Mouse (Mus musculus): ENCODE results near the gene Gm20388. TPM values are rescaled to one million over a fixed set of nuclear protein-coding genes. Genes with fewer than 3 reads are reported as not detected.
A peak's percentile ranks its signal among the peaks of the same experiment; 100 is the strongest.

Gm20388 gene
- polyA plus RNA-seq, 1 experiment from 2014 or later: 5.5 TPM

- 62% methylated on average over 9 of the region's 9 CpGs for WGBS
- Histone ChIP-seq H3K4me2 (no peak overlapping the region), H3K9ac (no peak overlapping the region), H3K27me3 (no peaks in the 10 kb centered on the region), H3K27ac (no peak overlapping the region), H3K36me3 (peaks cover 81% of the 10 kb centered on the region), H3K9me3 (no peaks in the 10 kb centered on the region), H3K4me1 (no peaks in the 10 kb centered on the region), H3K4me3 (no peak overlapping the region)
- no peak for ATAC-seq (ENCODE audit: borderline replicate concordance, extremely low read depth, low FRiP score, low TSS enrichment)
These were observed 3474.4 kb downstream of the Gm20388 start for GRCm38 (mm10) chr8:123384883-123385540.

- Histone ChIP-seq H3K4me2 (no peak overlapping the region), H3K4me3 (no peak overlapping the region), H3K27ac (no peak overlapping the region), H3K4me1 (no peaks in the 10 kb centered on the region), H3K9me3 (no peaks in the 10 kb centered on the region), H3K36me3 (peaks cover 94% of the 10 kb centered on the region), H3K27me3 (no peaks in the 10 kb centered on the region), H3K9ac (no peak overlapping the region)
- no peak for ATAC-seq (ENCODE audit: borderline replicate concordance, extremely low read depth, low FRiP score, low TSS enrichment)
- WGBS: 65% methylated on average over 3 of the region's 3 CpGs
These were observed 3476.4 kb downstream of the Gm20388 start for GRCm38 (mm10) chr8:123387041-123387440.

- Histone ChIP-seq H3K36me3 (peaks cover 94% of the 10 kb centered on the region), H3K9me3 (no peaks in the 10 kb centered on the region), H3K4me1 (no peaks in the 10 kb centered on the region), H3K4me2 (no peak overlapping the region), H3K27ac (no peak overlapping the region), H3K27me3 (no peaks in the 10 kb centered on the region), H3K4me3 (no peak overlapping the region), H3K9ac (no peak overlapping the region)
- 92% methylated on average over 8 of the region's 8 CpGs for WGBS
- no peak for ATAC-seq (ENCODE audit: borderline replicate concordance, extremely low read depth, low FRiP score, low TSS enrichment)
These were observed 3477.2 kb downstream of the Gm20388 start for GRCm38 (mm10) chr8:123387801-123388200.

GRCm38 (mm10) chr8:123389026-123389425 is 3478.4 kb downstream of the Gm20388 start:
- H3K9ac ChIP-seq: no peak overlapping the region
- H3K9me3 ChIP-seq: no peaks in the 10 kb centered on the region
- peak; percentile 52; the same call in 1 of the 2 replicates for ATAC-seq (ENCODE audit: borderline replicate concordance, extremely low read depth, low FRiP score, low TSS enrichment)
- no peak overlapping the region for H3K4me2 ChIP-seq
- H3K27ac ChIP-seq: no peak overlapping the region
- no peaks in the 10 kb centered on the region for H3K27me3 ChIP-seq
- WGBS: 89% methylated on average over 7 of the region's 7 CpGs
- H3K36me3 ChIP-seq: peaks cover 94% of the 10 kb centered on the region
- no peaks in the 10 kb centered on the region for H3K4me1 ChIP-seq
- H3K4me3 ChIP-seq: no peak overlapping the region

GRCm38 (mm10) chr8:123398308-123398707 is 3487.7 kb downstream of the Gm20388 start:
- WGBS: 90% methylated on average over 13 of the region's 13 CpGs
- H3K9ac ChIP-seq: no peak overlapping the region
- no peaks in the 10 kb centered on the region for H3K9me3 ChIP-seq
- no peaks in the 10 kb centered on the region for H3K4me1 ChIP-seq
- ATAC-seq (ENCODE audit: borderline replicate concordance, extremely low read depth, low FRiP score, low TSS enrichment): no peak
- no peak overlapping the region for H3K4me2 ChIP-seq
- H3K4me3 ChIP-seq: no peak overlapping the region
- no peaks in the 10 kb centered on the region for H3K27me3 ChIP-seq
- peaks cover 89% of the 10 kb centered on the region for H3K36me3 ChIP-seq
- no peak overlapping the region for H3K27ac ChIP-seq

GRCm38 (mm10) chr8:123401936-123402335 is 3491.3 kb downstream of the Gm20388 start:
- ATAC-seq (ENCODE audit: borderline replicate concordance, extremely low read depth, low FRiP score, low TSS enrichment): no peak
- 85% methylated on average over 9 of the region's 9 CpGs for WGBS
- H3K9me3 ChIP-seq: no peaks in the 10 kb centered on the region
- no peaks in the 10 kb centered on the region for H3K4me1 ChIP-seq
- H3K4me2 ChIP-seq: no peak overlapping the region
- no peak overlapping the region for H3K9ac ChIP-seq
- H3K27ac ChIP-seq: no peak overlapping the region
- no peak overlapping the region for H3K4me3 ChIP-seq
- H3K36me3 ChIP-seq: peaks cover 55% of the 10 kb centered on the region
- no peaks in the 10 kb centered on the region for H3K27me3 ChIP-seq

GRCm38 (mm10) chr8:123402730-123403326 is 3492.2 kb downstream of the Gm20388 start:
- peak; percentile 37; the same call in 1 of the 2 replicates for ATAC-seq (ENCODE audit: borderline replicate concordance, extremely low read depth, low FRiP score, low TSS enrichment)
- no peak overlapping the region for H3K9ac ChIP-seq
- no peaks in the 10 kb centered on the region for H3K4me1 ChIP-seq
- H3K4me2 ChIP-seq: no peak overlapping the region
- no peak overlapping the region for H3K4me3 ChIP-seq
- H3K9me3 ChIP-seq: no peaks in the 10 kb centered on the region
- 76% methylated on average over 9 of the region's 9 CpGs for WGBS
- peaks cover 47% of the 10 kb centered on the region for H3K36me3 ChIP-seq
- no peak overlapping the region for H3K27ac ChIP-seq
- H3K27me3 ChIP-seq: peaks cover 5% of the 10 kb centered on the region

- no peaks in the 10 kb centered on the region for H3K9me3 ChIP-seq
- no peak overlapping the region for H3K27ac ChIP-seq
- no peak overlapping the region for H3K4me3 ChIP-seq
- peaks cover 31% of the 10 kb centered on the region for H3K36me3 ChIP-seq
- ATAC-seq (ENCODE audit: borderline replicate concordance, extremely low read depth, low FRiP score, low TSS enrichment): no peak
- H3K9ac ChIP-seq: no peak overlapping the region
- WGBS: 47% methylated on average over 8 of the region's 8 CpGs
- no peaks in the 10 kb centered on the region for H3K4me1 ChIP-seq
- no peak overlapping the region for H3K4me2 ChIP-seq
- H3K27me3 ChIP-seq: peaks cover 19% of the 10 kb centered on the region
These were observed 3493.9 kb downstream of the Gm20388 start for GRCm38 (mm10) chr8:123404521-123404920.

- 4% methylated on average over 4 of the region's 4 CpGs for WGBS
- Histone ChIP-seq H3K27me3 (peaks cover 42% of the 10 kb centered on the region), H3K36me3 (peaks cover 12% of the 10 kb centered on the region), H3K9me3 (no peaks in the 10 kb centered on the region), H3K4me3 (no peak within 1 kb of the TSS), H3K9ac (no peak within 1 kb of the TSS), H3K4me1 (peaks cover 9% of the 10 kb centered on the region; the same call in 1 of the 2 replicates), H3K27ac (no peak within 1 kb of the TSS), H3K4me2 (no peak within 1 kb of the TSS)
- no peak for ATAC-seq (ENCODE audit: borderline replicate concordance, extremely low read depth, low FRiP score, low TSS enrichment)
These were observed 3496.1 kb downstream of the Gm20388 start, which contains the start of gene Mc1r for GRCm38 (mm10) chr8:123406786-123407185. TSS of gene Mc1r (plus strand) at chr8:123407107.

GRCm38 (mm10) chr8:123407612-123408011 is 3497.0 kb downstream of the Gm20388 start:
- Histone ChIP-seq H3K4me1 (peaks cover 9% of the 10 kb centered on the region; the same call in 1 of the 2 replicates), H3K36me3 (peaks cover 4% of the 10 kb centered on the region; the same call in 1 of the 2 replicates), H3K4me3 (no peak overlapping the region), H3K9ac (no peak overlapping the region), H3K9me3 (no peaks in the 10 kb centered on the region), H3K4me2 (no peak overlapping the region), H3K27ac (no peak overlapping the region), H3K27me3 (peaks cover 50% of the 10 kb centered on the region)
- 85% methylated on average over 13 of the region's 13 CpGs for WGBS
- no peak for ATAC-seq (ENCODE audit: borderline replicate concordance, extremely low read depth, low FRiP score, low TSS enrichment)

GRCm38 (mm10) chr8:123408586-123409544 is 3498.2 kb downstream of the Gm20388 start:
- Histone ChIP-seq H3K4me2 (no peak overlapping the region), H3K27ac (no peak overlapping the region), H3K36me3 (no peaks in the 10 kb centered on the region), H3K4me1 (peaks cover 9% of the 10 kb centered on the region; the same call in 1 of the 2 replicates), H3K9me3 (no peaks in the 10 kb centered on the region), H3K4me3 (no peak overlapping the region), H3K9ac (no peak overlapping the region), H3K27me3 (peaks cover 63% of the 10 kb centered on the region)
- ATAC-seq (ENCODE audit: borderline replicate concordance, extremely low read depth, low FRiP score, low TSS enrichment): no peak
- WGBS: 56% methylated on average over 9 of the region's 9 CpGs

All from lung, embryonic 15.5 days (tissue).